Mouse (Mus musculus) heart, postnatal 4 days (tissue): ENCODE results near the gene Rnf111. TPM values are rescaled to one million over a fixed set of nuclear protein-coding genes. Genes with fewer than 3 reads are reported as not detected.
"Not testable (repeated sequence)": the region's sequence is repeated elsewhere in the genome, so short reads cannot be mapped to it uniquely, and the experiment has no call there.

ENCODE experiments used
- DNase-seq: peaks from one replicate; pipeline ENCODE4 v3.0.0; 2021
- total RNA-seq, 2 experiments: library from RNA; stranded (reverse); gene quantifications; 2 replicates each; pipeline ENCODE4 v1.2.3; 2021

Gene Rnf111
- 10 to 100 TPM; 34.6 to 36.1 TPM for total RNA-seq

- peak; percentile 98 for DNase-seq
Observed at GRCm38 (mm10) chr9:70503626-70504041, at the start of gene Rnf111. Rnf111 (minus strand) TSS chr9:70503725.

- DNase-seq = not testable (repeated sequence)
Observed at GRCm38 (mm10) chr9:70552233-70552632, 48.7 kb upstream of the Rnf111 start.

DNA sequence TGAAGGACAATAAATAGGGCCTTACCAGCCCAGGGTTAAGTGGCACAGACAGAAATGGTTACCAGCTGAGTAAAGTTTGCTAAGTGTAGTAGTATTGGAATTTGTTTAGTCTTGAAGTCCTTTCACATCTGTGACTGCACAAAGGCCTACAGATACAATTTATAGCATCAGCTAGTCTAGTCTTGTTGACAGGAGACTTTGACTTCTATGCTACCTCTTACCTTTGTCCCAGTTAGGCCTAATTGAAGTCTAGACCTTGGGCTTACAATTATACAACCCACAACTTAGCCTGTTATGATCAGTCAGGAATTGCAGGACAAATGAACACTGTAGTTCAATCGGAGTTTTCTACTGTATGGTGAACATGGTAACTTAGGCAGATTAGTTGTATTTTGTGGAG, 48.0 kb upstream of the Rnf111 start:
- no peak for DNase-seq

DNA sequence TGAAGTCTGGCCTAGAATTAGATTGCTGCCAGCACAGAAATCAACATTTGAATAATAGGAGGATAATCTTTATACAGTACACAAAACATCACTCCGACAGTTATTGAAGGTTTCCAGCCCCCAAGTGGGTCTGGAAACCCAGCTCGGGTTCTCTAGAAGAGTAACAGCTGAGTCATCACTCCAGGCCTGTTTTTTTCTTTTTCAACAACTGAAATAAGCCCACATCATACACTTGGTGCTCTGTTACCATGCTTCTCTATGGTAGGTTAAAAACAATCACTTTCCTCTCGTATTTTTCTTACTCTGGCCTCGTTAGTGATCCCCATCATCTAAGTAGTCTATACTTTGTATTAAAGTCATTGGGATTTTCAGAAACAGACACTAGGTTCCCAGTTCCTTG, 44.8 kb upstream of the Rnf111 start:
- DNase-seq = no peak

DNA sequence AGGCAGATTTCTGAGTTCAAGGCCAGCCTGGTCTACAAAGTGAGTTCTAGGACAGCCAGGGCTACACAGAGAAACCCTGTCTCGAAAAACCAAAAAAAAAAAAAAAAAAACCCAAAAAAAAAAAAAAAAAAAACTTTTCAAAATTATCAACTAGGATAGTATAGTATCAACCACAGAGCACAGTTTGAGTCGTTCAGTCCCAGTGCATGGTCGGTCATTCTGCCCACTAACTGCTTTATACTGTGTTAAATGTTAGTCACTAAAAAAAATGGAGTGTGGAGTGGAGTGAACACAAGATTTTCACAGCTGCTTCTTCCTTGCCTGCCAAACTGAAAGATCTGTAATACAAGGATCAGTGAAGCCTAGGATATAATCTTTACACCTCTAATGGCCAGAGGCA, 43.1 kb upstream of the Rnf111 start:
- DNase-seq = not testable (repeated sequence)

- DNase-seq = no peak
Observed at GRCm38 (mm10) chr9:70544831-70545230, 41.3 kb upstream of the Rnf111 start.

- DNase-seq = no peak
Observed at GRCm38 (mm10) chr9:70543985-70544384, 40.5 kb upstream of the Rnf111 start.

DNA sequence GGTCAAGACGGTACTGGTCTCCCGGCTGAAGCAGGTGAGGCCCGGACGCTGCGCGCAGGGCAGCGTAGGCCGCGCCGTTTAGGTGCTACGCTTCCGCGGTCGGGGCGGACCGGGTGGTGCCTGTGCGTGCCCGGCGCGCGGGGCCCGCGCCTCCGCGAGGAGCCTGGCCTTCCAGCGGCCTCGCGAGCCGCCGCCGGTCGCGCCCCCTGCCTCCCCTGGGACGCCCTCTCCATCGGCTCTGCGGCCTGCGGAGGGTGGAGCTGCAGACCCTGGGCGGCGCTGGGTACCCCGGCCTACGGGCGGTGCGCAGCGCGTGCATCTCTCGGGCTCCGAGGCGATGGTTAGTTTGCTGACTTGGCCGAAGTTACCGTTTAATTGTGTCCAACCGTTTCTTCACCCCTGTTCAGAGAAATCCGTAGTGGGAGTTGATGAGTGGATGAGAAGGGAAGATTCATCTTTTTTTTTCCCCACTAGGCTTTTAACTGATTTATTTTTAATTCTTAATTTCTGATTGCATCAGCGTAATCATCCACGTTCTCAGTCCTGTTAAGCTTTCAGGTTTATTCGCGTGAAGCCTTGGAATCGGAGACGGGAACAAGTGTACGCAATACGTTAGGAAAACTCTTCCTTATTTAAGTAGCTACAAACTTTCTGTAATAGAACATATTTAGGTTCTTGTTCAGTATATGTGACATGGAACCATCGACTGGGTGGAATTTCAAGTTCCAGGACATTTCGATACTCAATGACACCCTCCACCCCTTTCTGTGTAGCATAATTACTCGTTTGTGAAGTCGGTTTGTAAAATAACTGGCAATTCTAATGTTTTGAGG, 39.7 kb upstream of the Rnf111 start:
- peak; percentile 75 for DNase-seq

GRCm38 (mm10) chr9:70542305-70543041, 38.9 kb upstream of the Rnf111 start, which contains the start of gene Sltm:
Sltm (plus strand) TSS chr9:70542754.
- DNase-seq = peak; percentile 100

DNA sequence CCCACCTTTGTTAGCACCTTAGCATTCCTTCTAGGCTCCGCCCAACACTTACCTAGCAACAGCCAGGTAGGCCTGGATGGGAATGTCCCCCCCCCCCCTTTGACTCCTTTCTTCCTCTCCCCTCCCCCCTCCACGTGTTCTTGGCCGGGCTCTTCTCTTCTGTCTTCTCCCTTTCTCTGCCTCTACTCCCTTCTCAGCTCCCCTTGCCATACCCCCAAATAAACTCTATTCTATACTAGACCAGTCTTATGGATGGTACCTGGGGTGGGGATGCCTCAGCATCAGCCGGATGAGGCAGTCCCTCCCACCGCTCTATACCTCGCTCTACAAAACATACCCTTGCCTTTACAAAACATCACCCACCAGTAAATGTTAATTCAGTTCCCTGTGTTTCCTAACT, 38.1 kb upstream of the Rnf111 start:
- no peak for DNase-seq

- no peak for DNase-seq
Observed at GRCm38 (mm10) chr9:70533328-70533727, 29.8 kb upstream of the Rnf111 start.

DNA sequence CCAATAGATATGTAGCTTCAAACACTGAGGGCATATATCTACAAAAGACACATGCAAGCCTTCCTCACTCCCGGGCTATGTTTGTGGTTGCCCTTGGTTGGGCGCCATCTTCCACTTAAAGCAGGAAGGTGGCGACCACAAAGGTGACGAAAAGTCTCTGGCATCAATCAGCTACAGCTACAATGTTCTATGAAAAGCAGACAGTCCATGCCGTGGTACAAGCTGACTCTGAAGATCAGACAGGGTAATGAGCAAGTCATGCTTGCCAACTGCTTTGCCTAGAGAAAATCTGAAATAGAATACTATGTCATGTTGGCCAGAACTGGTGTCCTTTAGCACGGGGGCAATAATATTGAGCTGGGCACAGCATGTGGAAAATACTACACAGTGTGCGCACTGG, 20.8 kb upstream of the Rnf111 start:
- DNase-seq = peak; percentile 79

GRCm38 (mm10) chr9:70523813-70524212, 20.3 kb upstream of the Rnf111 start:
- no peak for DNase-seq

DNA sequence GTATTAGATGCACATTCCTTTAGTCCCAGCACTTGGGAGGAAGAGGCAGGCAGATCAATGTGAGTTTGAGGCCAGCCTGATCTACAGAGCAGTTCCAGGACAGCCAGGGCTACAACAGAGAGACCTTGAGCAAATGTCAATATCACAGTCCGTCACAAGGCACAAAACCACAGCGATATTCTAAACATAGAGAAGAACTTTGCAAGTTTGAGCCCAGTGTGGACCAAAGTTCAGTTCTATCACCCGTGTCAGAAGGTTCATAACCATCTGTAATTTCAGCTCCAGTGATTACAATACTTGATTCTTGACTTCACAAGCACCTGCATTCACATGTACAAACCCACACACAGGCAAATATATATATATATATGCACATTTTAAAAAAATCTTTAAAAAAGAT, 17.1 kb upstream of the Rnf111 start:
- DNase-seq = no peak

DNA sequence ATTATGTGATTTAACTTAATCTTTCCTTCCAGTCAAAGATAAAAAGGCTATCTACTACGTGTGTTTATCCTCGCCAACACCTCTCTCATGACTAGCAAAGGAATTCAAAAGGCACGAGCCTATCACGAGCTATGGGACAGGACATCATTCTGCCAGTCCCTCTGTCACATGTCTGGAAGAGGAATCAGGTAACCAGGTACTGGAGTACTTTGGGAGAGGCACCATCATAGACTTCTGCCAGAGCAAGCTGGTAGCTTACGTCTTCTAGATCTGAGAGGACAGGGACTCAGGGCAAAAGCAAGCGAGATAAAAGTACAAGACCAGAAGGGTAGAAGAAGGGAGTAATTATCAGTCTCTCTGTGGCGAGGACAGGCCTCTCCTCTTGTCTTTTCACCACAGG, 8.2 kb upstream of the Rnf111 start:
- no peak for DNase-seq

DNA sequence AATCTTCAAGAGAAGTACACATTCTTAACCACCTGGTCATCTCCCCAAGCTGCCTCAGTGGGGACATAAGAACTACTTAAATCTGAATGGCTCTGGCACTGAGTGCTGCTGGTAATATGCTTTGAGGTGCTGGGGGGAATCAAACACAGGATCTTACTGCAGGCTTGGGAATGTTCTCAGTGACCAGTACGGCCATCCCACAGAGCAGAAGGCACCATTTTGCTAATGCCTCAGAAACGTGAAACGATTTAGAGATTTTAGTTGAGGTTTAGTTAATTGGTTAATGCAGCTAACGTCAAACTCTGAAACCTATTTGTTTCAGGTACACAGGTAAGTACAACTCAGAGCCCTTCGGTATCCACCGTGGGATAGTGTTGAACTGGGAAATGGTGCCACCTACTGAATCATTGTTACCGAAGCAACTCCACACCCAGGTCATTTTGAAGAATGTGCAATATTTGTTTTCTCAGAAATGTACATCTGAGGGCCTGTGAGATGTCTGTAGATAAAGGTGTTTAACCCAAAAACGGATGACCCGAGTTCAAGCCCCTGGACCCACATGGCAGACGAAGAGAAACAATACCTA, 7.6 kb upstream of the Rnf111 start:
- peak; percentile 12 for DNase-seq

GRCm38 (mm10) chr9:70509906-70510525, 6.5 kb upstream of the Rnf111 start:
- DNase-seq = peak; percentile 20

GRCm38 (mm10) chr9:70506787-70507186, 3.3 kb upstream of the Rnf111 start:
- no peak for DNase-seq

DNA sequence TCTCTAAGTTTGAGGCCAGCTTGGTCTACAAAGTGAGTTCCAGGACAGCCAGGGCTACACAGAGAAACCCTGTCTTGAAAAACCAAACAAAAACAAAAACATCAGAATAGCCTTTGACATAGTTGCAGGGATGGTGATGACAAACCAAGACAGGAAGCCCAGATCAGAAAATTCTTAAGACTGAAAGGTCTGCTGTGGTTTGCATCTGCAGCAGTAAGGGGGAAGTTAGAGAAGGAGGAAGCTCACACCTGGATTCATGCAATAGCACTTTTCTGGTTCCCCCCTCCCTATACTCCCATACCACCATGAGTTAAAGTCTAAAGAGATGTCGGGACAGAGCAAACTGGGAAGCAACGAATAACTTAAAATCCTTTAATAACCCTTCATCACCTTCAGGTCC, 2.7 kb upstream of the Rnf111 start:
- no peak for DNase-seq

DNA sequence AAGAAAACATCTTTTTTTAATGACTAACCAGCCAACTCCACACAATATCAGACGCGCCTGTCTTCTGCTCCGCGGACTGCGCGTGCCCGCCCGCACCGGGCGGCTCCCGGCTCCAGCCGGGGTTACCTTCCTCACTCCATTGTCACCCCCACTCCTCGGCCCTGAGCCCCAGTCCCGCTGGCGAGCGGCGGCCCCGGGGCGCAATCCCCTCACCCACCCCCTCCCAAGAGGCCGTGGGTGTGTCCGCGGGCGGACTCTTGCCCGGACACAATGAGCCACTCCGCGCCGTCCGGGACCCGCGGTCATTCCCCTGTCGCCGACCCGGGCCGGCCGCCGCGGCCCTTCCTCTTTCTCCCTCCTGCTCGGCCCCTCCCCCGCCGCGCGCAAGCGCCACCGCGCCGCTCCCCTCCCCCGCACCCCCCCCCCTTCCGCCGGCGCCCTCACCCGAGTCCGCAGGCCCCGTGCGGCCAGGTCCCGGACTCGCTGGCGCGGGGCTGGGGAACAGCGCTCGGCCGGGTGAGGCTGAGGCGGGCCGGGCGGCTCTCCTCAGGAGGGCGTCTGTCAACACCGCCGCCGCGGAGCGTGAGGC, 416 bp downstream of the Rnf111 start:
- DNase-seq = peak; percentile 74

DNA sequence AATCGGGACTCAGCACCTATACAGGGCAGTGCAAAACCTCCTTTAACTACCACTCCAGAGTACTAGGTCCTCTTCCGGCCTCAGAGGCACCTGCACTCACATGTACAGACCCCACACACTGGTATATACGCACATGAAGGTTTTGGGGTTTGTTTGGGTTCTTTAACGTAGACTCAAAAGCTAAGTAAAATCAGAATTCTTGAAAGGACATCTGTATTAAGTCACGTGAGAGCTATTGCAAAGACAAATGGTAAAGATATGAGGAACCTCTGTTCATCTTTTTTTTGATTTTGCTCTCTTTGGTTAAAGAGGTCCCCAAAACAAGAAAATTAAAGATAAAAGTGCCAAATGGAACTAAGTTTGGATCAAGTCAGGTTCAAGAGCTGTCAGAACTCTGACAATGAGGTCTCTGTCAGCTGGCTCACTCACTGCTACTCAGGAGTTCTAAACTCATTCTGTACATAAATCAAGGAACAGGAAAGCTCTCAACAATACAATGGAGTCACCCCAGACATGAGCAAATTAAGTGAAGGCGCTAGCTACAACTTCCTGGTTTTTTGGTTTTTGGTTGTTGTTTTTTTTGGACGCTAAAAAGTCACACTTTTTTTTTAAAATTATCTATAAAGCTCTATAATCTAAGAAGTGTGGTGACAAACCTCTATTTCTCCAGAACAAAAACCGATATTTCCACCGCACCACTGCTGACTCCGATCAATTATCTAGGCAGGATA, 1.1 kb downstream of the Rnf111 start:
- DNase-seq = no peak

DNA sequence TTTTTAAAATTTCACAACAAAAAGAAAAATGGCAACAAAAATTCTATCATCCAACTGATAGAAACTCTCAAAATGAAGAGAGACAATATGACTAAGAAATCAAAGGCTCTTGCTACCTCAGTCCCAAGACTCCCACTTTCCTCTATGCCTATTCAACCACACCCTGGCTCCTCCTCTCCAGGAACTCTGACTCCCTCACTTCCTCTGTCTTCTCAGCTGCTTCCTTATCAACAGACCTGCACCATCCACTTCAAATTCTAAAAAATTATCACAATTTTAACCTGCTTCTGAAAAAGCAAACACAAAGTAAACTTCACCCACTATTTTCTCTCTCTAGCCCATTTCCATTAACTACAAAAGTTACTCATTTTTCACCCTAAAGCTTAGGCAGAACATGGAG, 6.5 kb downstream of the Rnf111 start:
- DNase-seq = no peak
